Mouse (Mus musculus): ENCODE data around the gene Insm1.

- TF ChIP-seq CTCF (IDR thresholded peaks at IDR 0.05; ENCODE audit: low read depth) (no peak), EP300 (IDR thresholded peaks at IDR 0.05; ENCODE audit: low read depth) (no peak)
These were observed 25.9 kb downstream of the Insm1 start for GRCm38 (mm10) chr2:146247576-146247975.

All from heart, postnatal 0 days (tissue).